Mouse (Mus musculus) testis, adult 2 months (tissue): ENCODE measurements around the gene Ablim2.

Experiments used
- CTCF ChIP-seq: fragments of 200-500 bp; IDR thresholded peaks from 2 replicates; pipeline ENCODE4 v1.5.1; 2012; ENCODE audit warnings: low read depth, mild to moderate bottlenecking, inconsistent platforms, low read length, moderate library complexity; ENCODE audit not compliant: control insufficient read depth, insufficient read depth, insufficient replicate concordance
- POLR2A ChIP-seq: fragments of 200-500 bp; IDR thresholded peaks from 2 replicates; pipeline ENCODE4 v1.6.1; 2012; ENCODE audit warnings: low read depth, mild to moderate bottlenecking, inconsistent platforms, low read length, moderate library complexity; ENCODE audit not compliant: control insufficient read depth

DNA sequence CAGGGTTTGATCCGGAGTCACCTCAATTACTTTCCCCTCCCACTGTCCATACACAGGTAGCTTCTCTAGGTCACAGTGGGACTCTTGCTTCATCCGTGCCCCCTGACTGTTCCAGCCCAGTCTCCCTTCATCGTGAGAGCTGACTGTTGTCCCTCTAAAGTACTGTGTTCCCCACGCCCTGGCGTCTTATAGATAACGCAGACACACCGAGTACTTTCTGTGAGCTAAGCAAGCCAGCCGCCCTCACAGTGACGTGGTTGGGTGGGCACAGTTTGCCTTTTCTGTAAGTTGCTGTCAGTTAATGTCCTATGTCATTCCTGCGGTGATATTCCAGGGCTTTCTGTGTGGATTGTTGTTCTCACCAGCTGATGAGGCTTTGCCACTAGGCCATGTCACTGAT lies 175.4 kb downstream of the Ablim2 start:
- TF ChIP-seq CTCF (no peak), POLR2A (no peak)
